Mouse (Mus musculus) R1 (cell line): ENCODE data around the gene Fastkd1.
A peak's percentile ranks its signal among the peaks of the same experiment; 100 is the strongest.
"Not testable (repeated sequence)": the region's sequence is repeated elsewhere in the genome, so short reads cannot be mapped to it uniquely, and the experiment has no call there.

Source experiments
- DNase-seq: peaks from one replicate; pipeline ENCODE4 v3.0.0-alpha.2; 2018; ENCODE audit warnings: low read depth, low spot score

Gene Fastkd1

DNA sequence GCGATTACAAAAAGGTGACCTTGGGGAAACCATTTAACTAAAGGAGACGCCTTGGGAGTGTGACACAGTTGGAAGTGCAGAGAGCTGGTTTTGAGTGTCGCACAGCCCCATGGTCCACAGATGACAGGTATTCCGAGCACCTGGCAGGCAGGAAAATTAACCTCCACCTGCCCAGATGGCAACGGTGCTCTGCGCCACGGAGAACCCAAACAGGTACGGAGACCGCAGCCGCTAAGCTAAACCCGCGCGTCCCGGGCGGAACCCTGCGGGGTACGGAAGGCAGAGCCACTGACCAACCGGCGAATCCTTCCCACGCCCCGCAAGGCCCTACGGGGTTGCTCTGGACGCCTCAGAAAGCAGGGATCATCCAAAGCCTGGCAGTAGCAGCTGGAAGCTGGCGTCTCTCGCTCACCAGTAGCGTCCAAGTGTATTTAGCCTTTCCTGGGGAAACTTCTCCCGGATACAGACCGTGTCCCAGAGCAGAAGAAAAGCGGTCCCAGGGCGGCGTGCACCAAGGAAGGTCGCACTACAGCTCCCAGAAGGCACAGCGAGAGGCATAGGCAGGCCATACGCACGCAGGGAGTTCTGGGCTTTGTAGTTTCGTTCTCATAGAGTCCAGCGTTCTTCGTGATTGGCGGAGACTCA, at the start of gene Fastkd1:
Gene Fastkd1, minus strand, starts transcription at position 536 of the 645 bp plus-strand sequence.
- DNase-seq = peak; percentile 98

DNA sequence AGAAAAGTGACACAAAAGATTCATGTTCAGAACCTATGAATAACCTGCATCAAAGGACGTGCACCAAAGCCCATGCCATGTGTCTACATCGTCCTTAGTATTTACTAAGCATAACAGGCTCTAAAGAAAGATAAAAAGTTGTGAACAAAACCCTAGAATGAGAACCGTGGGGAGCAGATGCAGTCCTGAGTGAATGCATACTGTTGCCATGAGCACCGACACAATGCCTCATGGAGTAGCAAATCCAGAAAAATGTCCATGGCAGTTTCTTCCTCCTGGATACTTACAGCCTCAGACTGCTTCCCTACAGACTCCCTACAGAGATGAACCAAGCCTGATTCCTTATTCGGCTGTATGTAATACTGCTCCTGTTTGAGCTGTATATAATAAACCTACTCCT, 47.7 kb upstream of the Fastkd1 start:
- no peak for DNase-seq

DNA sequence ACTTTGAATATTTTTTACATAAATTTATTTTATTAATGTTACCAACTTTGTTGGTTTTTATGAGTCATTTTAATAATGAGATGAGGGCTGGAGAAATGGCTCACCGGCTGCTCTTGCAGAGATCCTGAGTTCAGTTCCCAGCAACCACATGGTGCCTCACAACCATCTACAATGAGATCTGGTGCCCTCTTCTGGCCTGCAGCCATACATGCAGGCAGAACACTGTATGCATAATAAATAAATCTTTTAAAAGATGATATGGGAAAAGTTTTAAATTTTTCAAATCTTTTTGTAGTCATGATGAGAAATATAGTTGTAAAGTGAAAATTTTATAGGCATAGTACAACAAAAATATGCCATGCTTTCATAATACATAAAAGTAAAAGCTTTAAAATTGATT, 31.8 kb upstream of the Fastkd1 start:
- DNase-seq = peak; percentile 36

DNA sequence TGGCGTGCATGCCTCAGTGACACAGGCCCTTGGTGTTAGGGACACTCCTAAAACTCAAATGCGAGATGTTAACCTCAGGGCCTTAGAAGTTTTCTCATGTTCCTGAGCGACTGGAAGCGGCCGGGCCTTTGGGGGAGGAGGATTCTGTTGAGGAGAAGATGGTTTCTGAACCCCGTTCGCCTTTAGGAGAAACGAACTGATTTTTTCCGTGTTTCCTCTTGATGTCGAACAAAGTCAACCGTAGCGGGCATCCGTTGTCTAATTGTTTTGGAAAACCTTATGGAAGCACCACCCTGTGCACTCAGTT, 10.2 kb upstream of the Fastkd1 start:
- no peak for DNase-seq

DNA sequence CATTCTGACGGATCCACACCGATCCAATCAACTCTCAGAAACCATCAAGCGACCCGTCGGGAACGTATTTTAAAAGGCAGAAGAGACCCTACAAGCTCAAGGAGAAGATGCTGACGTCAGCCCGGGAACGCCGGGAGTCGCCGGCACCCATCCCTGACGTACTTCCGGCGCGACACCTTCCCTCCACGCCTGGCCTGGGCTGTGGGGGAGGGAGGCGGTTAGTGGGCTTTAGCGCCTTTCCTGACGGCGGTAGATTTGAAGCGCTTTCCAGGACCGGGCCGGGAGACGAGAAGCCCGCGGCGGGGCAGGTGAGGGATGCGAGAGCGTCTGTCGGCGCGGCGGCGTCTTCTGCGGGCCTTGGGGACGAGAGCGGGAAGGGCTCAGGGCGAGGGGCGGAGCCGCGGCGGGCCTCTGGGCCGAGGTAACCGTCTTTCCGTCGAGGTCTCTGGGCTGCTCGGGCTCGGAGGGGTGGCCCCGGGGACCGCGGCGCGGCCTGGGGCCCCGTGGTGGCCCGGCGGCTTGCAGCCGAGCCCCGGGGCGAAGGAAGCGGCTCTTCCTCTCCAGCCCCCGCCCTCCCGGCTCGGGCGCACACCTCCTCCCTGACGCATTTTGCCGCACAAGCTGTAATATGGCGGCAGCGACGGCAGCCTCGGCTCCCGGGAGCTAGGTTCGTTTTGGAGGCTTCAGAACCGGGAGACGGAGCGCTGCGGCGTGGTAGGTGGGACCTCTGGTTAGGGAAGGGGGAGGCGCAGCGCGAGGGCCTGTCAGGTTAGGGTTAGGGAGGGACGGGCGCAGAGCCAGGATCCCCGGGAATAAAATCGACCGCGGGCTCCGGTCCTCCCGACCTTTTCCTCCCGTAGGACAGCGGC, 9.6 kb upstream of the Fastkd1 start:
- peak; percentile 96 for DNase-seq

DNA sequence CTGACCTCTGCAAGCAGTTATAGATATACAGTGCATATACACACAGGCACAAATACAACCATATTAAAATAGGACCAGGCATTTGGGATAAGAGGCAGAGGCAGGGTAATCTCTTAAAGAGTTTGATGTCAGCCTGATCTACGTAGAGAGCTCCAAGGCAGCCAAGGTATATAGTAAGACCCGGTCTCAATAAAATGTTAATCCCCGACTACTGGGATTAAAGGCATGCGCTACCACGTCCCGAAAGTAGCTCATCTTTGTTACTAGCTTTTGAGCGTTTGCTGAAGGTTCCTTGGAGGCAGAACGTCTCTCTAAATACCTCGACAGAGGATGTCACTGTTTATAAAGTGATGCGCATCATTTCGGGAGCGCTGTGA, 8.9 kb upstream of the Fastkd1 start, which contains the start of gene Ppig:
Gene Ppig, plus strand, starts transcription at position 273 of the 377 bp plus-strand sequence.
- DNase-seq = no peak

DNA sequence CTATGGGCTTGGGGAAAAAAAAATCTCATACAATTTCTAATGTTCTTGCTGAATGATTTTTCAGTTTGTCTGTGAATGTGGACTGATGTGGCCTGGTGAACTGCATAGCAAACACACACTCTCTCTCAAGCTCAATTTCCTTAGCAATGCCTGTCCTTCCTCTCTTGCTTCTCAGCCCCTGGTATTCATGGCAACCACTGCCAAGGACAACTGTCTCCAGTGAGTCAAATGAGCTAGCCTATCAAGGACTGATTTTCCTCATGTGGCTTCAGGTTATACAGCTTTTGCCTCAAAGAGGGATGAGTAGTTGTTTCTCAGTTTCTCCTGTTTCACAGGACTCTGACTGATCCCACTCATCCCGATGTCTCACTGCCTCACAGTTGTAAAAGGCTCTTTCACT, 5.8 kb upstream of the Fastkd1 start:
- no peak for DNase-seq

DNA sequence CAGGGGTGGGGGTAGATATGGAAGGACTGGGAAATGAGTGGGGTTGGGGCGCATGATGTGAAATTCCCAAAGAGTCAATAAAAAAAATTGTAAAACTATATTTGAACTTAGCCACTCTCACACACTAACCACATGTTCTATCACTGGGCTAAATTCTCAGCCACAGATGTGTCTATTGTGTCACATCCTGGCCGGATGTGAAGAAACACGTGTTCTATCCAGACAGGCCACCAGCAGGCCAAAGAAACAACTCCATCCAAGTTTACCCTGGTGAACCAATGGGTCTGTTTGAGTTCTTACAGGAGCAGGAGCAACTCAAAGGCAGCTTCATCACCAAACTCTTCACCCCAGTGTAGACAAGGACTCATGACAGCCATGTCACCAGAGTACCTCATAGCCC, 3.2 kb upstream of the Fastkd1 start:
- DNase-seq = no peak

DNA sequence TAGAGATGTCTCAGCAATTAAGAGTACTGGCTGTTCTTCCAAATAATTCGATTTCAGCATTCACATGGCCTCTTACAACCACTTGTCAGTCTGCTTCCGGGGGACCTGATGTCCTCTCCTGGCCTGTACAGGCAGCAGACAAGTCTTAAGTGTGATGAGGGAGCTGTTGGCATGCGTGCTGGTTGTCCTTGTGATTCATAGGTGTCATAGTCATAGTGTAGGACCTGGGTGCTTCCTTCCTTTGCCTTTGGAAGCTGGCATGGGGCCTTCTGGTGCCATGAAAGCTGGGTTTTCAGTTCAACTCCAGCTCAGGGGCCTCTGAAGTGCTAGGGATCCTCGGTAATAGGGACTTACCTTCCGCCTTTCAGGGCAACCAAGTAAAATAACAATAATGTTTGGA, 810 bp upstream of the Fastkd1 start:
- no peak for DNase-seq

DNA sequence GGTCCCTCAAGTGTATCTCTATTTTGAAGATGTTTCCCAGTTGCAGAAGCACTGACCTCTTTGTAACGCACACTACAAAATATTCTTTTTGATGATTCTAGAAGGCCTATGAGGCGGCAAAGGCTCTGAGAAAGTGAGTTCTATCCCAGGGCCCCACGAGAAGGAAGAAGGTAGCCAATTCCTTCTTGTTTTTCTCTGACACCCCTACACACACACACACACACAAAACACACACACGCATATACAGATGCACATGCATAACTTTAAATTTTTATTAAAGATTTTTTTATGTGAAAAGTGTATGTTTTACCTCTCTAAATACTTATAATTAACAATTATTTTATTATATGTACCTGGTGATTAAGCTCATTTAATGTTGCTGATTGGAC, 304 bp upstream of the Fastkd1 start:
- no peak for DNase-seq

DNA sequence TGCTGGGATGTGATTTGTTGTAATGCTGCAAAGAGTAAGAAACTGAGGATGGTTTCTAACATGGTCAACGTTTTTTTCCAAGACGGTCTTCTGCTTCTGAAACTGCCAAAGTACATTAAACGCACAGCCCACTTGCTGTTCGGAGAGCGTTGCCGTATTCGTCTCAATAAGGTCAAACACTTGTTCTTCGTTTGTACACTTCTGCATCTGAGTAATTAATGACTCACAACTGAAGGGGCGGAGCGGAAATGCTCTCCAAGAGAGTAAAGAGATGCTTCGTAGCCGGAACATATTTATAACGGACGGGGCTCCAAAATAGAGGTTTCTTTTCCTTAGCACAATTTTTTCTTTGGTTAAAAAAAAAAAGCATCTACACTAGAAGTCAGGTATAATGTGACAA, 1.1 kb downstream of the Fastkd1 start:
- DNase-seq = peak; percentile 30

DNA sequence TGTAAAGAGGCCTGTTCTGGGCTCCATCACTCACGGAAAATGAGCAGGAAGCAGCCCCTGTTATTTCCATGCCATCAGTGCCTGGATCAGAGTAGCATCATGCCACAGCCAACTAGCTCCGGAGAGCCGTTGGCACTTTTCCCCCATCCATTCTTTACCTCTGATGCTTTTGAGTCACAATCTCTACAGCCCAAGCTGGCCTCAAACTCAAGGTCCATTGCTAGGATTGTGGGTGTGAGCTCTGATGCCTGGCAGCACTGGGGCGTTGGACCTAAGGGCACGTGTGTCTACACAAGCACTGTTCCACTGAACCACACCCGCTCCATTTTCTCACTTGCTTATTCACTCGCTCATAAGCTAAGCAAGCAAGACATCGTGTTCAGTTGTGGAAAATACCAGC, 12.9 kb downstream of the Fastkd1 start:
- DNase-seq = no peak

DNA sequence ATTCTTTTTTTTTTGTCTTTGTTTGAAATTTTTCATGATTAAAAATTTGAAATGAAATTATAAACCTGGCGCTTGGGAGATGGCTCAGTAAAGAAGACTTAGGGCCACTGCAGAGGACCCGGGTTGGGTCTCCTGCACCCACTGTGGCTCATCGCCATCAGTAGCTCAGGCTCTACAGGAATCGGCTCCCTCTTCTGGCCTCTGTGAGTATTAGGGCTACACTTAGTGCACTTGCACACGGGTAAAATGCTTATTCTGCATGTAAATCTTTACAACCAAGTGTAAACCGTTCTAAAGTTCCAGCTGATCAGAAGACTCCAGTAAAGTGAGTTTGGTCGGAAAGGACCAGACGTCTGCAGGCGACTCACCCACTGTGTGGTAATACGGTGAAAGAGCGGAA, 19.8 kb downstream of the Fastkd1 start:
- peak; percentile 43 for DNase-seq

DNA sequence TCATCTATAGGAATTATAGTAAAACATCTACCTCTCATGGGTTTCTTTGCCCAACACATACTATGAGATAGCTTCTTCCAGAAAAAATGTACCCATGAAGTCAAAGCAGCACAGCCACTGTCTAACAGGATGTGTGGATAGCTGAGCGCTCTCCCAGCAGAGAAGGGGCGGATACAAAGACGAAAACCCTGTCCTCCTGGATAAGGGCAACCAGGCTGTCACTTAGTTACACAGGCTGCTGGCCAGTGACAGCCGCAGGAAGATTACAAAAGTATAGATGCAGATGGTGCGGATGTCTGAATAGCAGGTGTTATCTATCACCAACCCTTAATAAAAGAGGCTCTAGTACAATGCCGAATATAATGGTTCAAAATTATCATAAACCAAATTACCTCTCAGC, 22.5 kb downstream of the Fastkd1 start:
- no peak for DNase-seq

DNA sequence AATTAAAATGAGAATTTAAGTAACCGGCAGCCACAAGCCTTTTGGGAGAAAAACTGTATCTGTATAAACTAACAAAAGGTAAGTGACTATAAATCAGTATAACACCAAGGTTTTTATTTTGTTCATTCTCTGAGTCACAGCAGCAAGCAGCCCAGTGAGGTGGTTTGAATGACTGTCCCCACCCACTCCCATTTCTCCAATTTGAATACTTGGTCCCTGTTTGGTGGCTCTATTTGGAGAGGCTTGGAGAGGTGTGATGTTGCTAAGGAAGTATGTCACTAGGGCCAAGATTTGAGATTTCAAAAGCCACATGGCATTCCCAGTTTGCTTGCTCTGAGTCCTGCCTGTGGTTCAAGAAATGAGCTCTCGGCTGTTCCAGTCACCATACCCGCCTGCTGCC, 23.1 kb downstream of the Fastkd1 start:
- no peak for DNase-seq

DNA sequence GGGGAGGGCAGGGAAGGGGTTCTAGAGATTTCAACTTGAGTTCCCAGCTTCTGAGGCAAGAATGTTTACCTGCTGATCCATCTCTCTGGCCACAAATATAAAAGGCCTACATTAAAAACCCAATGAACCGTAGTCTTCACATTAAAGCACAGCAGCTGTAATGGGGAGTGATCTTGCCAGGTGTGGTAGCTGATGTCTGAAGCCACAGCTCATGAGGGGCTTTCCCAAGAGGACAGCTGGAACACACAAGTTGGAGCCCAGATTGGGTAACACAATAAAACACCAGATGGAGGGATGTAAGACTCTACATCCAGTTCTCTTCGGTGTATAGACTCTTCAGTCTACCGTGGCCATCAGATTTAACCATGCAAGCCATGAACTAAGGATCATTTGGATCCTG, 28.8 kb downstream of the Fastkd1 start:
- DNase-seq = no peak

DNA sequence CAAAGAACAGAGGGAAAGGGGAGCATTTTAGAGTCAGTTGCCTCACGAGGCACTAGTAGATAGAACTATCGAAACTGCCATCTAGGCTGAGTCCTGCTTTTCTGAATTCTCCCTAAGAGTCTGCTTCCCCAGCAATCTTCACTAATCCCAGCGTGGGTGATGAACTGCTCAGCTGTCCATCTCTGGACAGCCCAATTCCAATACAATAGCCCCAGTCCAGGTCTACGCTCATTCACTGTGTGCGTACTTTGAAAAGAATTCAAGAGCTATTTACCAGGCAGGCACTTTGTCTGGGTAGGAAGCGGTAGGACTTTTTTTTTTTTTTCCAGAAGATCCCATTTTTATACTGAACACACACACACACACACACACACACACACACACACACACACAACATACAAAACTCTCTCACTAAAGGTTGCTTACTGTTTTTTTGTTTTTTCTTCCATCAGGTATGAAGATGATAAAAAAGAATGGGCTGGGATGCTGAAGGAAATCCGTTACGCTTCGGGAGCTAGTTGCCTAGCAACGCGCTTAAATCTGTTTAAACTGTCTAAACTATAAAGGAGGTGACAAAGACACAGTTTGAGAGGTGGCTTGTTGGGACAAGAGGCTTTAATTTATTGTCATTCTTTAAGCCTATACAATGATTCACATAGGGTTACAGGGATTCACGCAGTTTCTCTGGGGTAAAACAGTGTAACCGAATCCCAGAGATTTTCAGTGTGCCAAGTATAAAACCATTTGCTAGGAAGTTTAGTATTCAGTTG, 30.1 kb downstream of the Fastkd1 start:
- peak; percentile 53 for DNase-seq

DNA sequence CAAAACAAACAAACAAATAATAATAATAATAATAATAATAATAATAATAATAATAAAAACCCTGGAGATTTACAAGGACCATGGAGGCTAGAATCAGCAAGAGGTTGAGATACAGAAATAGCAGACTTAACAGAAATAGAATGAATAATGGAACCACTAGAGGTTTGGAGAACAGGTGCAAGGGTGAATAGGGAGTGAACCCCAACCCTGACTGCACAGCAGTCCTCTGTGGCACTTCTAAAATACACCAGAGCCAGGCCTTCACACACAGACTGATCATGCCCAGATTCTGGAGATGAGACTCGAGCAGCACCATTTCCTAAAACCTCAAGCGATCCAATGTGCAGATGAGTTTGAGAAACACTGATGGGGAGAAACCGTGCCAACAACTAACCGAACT, 31.4 kb downstream of the Fastkd1 start:
- no peak for DNase-seq

DNA sequence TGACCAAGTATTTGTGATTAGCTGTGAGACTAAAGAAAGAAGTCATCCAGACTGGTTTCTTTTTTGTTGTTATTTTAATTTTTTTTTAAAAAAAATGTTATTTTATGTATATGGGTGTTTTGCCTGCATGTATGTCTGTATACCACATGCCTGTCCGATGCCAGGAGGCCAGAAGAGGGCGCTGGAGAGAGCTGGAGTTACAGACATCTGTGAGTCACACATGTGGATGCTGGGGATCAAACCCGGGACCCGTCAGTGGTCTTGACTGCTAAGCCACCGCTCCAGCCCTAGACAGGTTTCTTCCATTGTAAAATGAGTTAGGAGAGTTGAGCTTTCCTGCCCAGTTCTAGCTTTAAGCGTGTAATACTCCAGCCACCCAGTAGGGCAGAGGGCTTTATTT, 33.3 kb downstream of the Fastkd1 start:
- DNase-seq = peak; percentile 86

DNA sequence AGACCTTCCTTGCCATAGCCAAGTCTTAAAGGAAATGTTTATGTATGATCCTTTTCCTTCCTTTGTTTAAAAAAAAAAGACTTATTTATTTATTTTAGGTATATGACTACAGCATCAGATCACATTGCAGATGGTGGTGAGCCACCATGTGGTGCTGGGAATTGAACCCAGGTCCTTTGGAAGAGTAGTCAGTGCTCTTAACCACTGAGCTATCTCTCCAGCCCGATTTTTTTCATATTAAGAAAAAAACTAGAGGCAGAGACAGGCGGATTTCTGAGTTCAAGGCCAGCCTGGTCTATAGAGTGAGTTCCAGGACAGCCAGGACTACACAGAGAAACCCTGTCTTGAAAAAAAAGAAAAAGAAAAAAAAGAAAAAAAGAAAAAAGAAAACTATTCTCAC, 36.1 kb downstream of the Fastkd1 start:
- not testable (repeated sequence) for DNase-seq

DNA sequence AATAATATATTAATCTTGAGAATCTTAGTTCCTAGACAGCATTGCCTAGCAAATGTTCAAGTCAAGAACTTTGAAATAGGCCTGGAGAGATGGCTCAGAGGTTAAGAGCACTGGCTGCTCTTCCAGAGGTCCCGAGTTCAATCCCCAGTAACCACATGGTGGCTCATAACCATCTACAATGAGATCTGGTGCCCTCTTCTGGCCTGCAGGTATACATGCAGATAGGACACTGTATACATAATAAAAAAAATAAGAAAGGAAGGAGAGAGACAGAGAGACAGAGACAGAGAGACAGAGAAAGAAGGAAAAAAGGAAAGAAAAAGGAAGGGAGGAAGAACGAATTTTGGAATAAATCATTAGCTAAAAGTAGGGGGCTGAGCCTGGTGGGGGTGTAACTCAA, 36.6 kb downstream of the Fastkd1 start:
- peak; percentile 59 for DNase-seq

DNA sequence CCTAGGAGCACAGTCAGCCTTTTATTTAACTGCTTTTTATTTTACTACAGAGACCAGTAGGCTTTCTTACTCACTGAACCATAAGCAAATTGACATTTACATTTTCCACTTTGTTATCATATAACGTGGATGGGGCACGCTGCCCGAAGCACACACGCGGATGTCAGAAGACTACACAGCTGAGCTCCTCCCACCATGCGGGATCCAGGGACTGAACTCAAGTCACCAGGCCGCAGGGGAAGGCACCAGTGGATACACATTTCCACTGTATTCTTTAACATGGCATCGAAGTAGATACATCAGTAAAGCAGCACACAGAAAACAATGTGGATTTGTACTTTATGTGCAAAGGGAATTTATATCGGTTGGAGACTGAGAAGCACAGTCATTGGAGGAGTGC, 38.0 kb downstream of the Fastkd1 start:
- no peak for DNase-seq

DNA sequence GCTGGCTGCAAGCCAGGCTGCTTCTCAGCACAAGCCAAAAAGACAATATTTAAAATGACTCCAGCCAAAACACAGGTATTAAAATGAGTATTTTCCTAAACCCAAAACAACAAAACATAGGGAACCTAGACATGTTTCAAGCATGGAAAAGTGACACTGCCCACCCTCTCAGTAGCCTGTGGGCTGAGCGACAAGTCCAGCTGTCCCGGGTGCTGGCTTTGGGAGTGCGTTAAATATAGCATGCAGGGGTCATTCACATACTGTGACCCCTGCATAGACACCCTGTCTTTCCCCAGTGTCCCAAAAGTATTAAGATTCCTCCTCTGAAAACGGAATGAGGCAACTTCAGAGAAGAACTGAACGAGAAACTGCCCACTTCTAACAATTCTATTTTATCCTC, 39.6 kb downstream of the Fastkd1 start:
- DNase-seq = no peak
